Mouse (Mus musculus) liver, embryonic 16.5 days (tissue): Measurements from ENCODE around the gene Blnk. TPM values are rescaled to one million over a fixed set of nuclear protein-coding genes. Genes with fewer than 3 reads are reported as not detected.

ENCODE experiments used
- ATAC-seq: fragments of 200-750 bp; cut with Nextera tagmentation; 2 replicates; pipeline ENCODE4 v1.8.0; 2017; ENCODE audit warnings: low read depth, mild to moderate bottlenecking, moderate number of reproducible peaks, moderate library complexity
- H3K27ac ChIP-seq: fragments of 300-500 bp; sonication (generic); 2 replicates; pipeline ENCODE4 v1.5.1; 2014; ENCODE audit warnings: mild to moderate bottlenecking, low read length
- H3K27me3 ChIP-seq: fragments of 300-500 bp; sonication (generic); 2 replicates; pipeline ENCODE4 v1.6.1; 2014; ENCODE audit warnings: low read depth, low read length, mixed read lengths; ENCODE audit not compliant: control insufficient read depth, insufficient read depth
- H3K36me3 ChIP-seq: fragments of 300-500 bp; sonication (generic); 2 replicates; pipeline ENCODE4 v1.6.1; 2014; ENCODE audit warnings: mild to moderate bottlenecking; ENCODE audit not compliant: control insufficient read depth, insufficient read depth
- H3K4me1 ChIP-seq: fragments of 300-500 bp; sonication (generic); 2 replicates; pipeline ENCODE4 v1.6.1; 2014; ENCODE audit warnings: low read depth, low read length, mixed read lengths; ENCODE audit not compliant: control insufficient read depth
- H3K4me2 ChIP-seq: fragments of 300-500 bp; sonication (generic); 2 replicates; pipeline ENCODE4 v1.6.1; 2014; ENCODE audit warnings: low read depth, low read length, mixed read lengths
- H3K4me3 ChIP-seq: fragments of 300-500 bp; sonication (generic); 2 replicates; pipeline ENCODE4 v1.5.1; 2014; ENCODE audit warnings: low read depth, mild to moderate bottlenecking, low read length
- H3K9ac ChIP-seq: fragments of 300-500 bp; sonication (generic); 2 replicates; pipeline ENCODE4 v1.6.1; 2014; ENCODE audit warnings: low read depth, low read length
- H3K9me3 ChIP-seq: fragments of 300-500 bp; sonication (generic); replicated peaks from 2 replicates; pipeline ENCODE4 v1.6.1; 2016; ENCODE audit warnings: low read length; ENCODE audit not compliant: control insufficient read depth
- WGBS: fragments of 180-500 bp; shearing (Covaris S2); extraction: QIAGEN DNeasy Blood & Tissue Kit; methylation state at CpG from one replicate; pipeline ENCODE4 v1.1.7; 2014; ENCODE audit not compliant: insufficient replicate concordance; 5-methylcytosine and 5-hydroxymethylcytosine counted together
- polyA plus RNA-seq: library from polyadenylated mRNA; unstranded; fragments of >200 nt; fragmentation: Nextera tagmentation; extraction: Ambion mirVana; gene quantifications from 2 replicates; pipeline ENCODE4 v1.2.1, GENCODE M21; 2015

Blnk gene
- polyA plus RNA-seq, 1 experiment from 2014 or later: 2.4 TPM

- H3K27ac ChIP-seq: no peak overlapping the region
- WGBS: 50% methylated on average over 4 of the region's 4 CpGs
- no peak for ATAC-seq
Measured at GRCm38 (mm10) chr19:41007733-41008132, 13.4 kb upstream of the Blnk start.

GRCm38 (mm10) chr19:41007326-41007725 is 13.0 kb upstream of the Blnk start:
- Histone ChIP-seq H3K4me1 (no peaks in the 10 kb centered on the region), H3K27me3 (no peaks in the 10 kb centered on the region), H3K27ac (no peak overlapping the region), H3K4me2 (no peak overlapping the region), H3K9ac (no peak overlapping the region), H3K9me3 (no peaks in the 10 kb centered on the region), H3K36me3 (no peaks in the 10 kb centered on the region), H3K4me3 (no peak overlapping the region)
- WGBS: 33% methylated on average over 6 of the region's 6 CpGs
- no peak for ATAC-seq

More at GRCm38 (mm10) chr19:41007733-41008132, 13.4 kb upstream of the Blnk start:
- Histone ChIP-seq H3K27me3 (no peaks in the 10 kb centered on the region), H3K4me2 (no peak overlapping the region), H3K36me3 (no peaks in the 10 kb centered on the region), H3K9ac (no peak overlapping the region), H3K4me3 (no peak overlapping the region), H3K9me3 (no peaks in the 10 kb centered on the region), H3K4me1 (no peaks in the 10 kb centered on the region)

GRCm38 (mm10) chr19:41006621-41007020 is 12.3 kb upstream of the Blnk start:
- no peaks in the 10 kb centered on the region for H3K36me3 ChIP-seq
- no peak for ATAC-seq
- WGBS: 37% methylated on average over 4 of the region's 4 CpGs

GRCm38 (mm10) chr19:41003694-41004315 is 9.5 kb upstream of the Blnk start:
- no peak overlapping the region for H3K4me2 ChIP-seq
- no peak overlapping the region for H3K27ac ChIP-seq
- no peaks in the 10 kb centered on the region for H3K36me3 ChIP-seq
- no peak overlapping the region for H3K4me3 ChIP-seq
- H3K9me3 ChIP-seq: no peaks in the 10 kb centered on the region
- H3K4me1 ChIP-seq: peaks cover 11% of the 10 kb centered on the region
- ATAC-seq: no peak
- H3K27me3 ChIP-seq: no peaks in the 10 kb centered on the region
- WGBS: 61% methylated on average over 3 of the region's 3 CpGs
- no peak overlapping the region for H3K9ac ChIP-seq

More at GRCm38 (mm10) chr19:41006621-41007020, 12.3 kb upstream of the Blnk start:
- no peaks in the 10 kb centered on the region for H3K27me3 ChIP-seq
- no peak overlapping the region for H3K27ac ChIP-seq
- H3K9me3 ChIP-seq: no peaks in the 10 kb centered on the region
- no peak overlapping the region for H3K4me3 ChIP-seq
- no peak overlapping the region for H3K9ac ChIP-seq
- no peaks in the 10 kb centered on the region for H3K4me1 ChIP-seq
- H3K4me2 ChIP-seq: no peak overlapping the region

- no peaks in the 10 kb centered on the region for H3K27me3 ChIP-seq
- peaks cover 17% of the 10 kb centered on the region for H3K4me1 ChIP-seq
- ATAC-seq: peak; percentile 94
- 32% methylated on average over 3 of the region's 3 CpGs for WGBS
- H3K9ac ChIP-seq: no peak overlapping the region
- 0 out of 2 replicates have a peak overlapping the region, but pooled peaks have one; percentile 7 for H3K4me2 ChIP-seq
- H3K9me3 ChIP-seq: no peaks in the 10 kb centered on the region
- no peaks in the 10 kb centered on the region for H3K36me3 ChIP-seq
- no peak overlapping the region for H3K4me3 ChIP-seq
- H3K27ac ChIP-seq: no peak overlapping the region; the same call in 1 of the 2 replicates
Measured at GRCm38 (mm10) chr19:40999569-40999968, 5.2 kb upstream of the Blnk start.

- no peaks in the 10 kb centered on the region for H3K27me3 ChIP-seq
- peaks cover 17% of the 10 kb centered on the region for H3K4me1 ChIP-seq
- no peak overlapping the region for H3K4me3 ChIP-seq
- WGBS: 28% methylated on average over 5 of the region's 5 CpGs
- H3K36me3 ChIP-seq: no peaks in the 10 kb centered on the region
- H3K9me3 ChIP-seq: no peaks in the 10 kb centered on the region
- no peak overlapping the region for H3K4me2 ChIP-seq
- ATAC-seq: no peak
- no peak overlapping the region for H3K9ac ChIP-seq
- H3K27ac ChIP-seq: peak overlapping the region; percentile 18
Measured at GRCm38 (mm10) chr19:40998469-40999170, 4.3 kb upstream of the Blnk start.

GRCm38 (mm10) chr19:40996722-40997121 is 2.4 kb upstream of the Blnk start:
- H3K27ac ChIP-seq: no peak overlapping the region
- no peaks in the 10 kb centered on the region for H3K27me3 ChIP-seq
- ATAC-seq: no peak
- H3K36me3 ChIP-seq: no peaks in the 10 kb centered on the region
- H3K4me2 ChIP-seq: no peak overlapping the region
- no peak overlapping the region for H3K4me3 ChIP-seq
- H3K9me3 ChIP-seq: no peaks in the 10 kb centered on the region
- 72% methylated on average over 6 of the region's 6 CpGs for WGBS
- H3K9ac ChIP-seq: no peak overlapping the region
- peaks cover 17% of the 10 kb centered on the region for H3K4me1 ChIP-seq

- Histone ChIP-seq H3K9me3 (no peaks in the 10 kb centered on the region), H3K36me3 (no peaks in the 10 kb centered on the region), H3K27ac (no peak overlapping the region; the same call in 1 of the 2 replicates), H3K4me3 (no peak overlapping the region), H3K27me3 (no peaks in the 10 kb centered on the region), H3K4me1 (peaks cover 17% of the 10 kb centered on the region), H3K4me2 (no peak overlapping the region), H3K9ac (no peak overlapping the region)
- 31% methylated on average over 21 of the region's 21 CpGs for WGBS
- ATAC-seq: no peak
Measured at GRCm38 (mm10) chr19:40995449-40996401, 1.4 kb upstream of the Blnk start.
